Mouse (Mus musculus): ENCODE data around the gene 2010111I01Rik.

DNA sequence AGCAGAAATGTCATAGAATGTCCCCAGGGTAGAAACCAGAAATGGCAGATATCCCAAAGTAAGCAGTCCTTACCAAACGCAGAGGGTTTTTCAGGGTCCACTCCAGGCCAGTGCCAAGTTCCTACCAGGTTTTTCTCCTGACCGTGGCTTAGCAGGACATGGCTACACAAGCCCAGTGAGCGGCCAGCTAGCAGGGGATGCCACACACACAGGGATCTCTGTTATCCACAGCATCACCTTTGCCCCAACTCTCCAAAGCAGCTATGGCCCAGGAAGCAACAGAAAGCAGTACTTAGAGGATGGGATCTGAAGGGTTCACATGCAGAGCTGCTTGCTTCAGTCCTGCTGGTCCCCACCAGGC, 340.1 kb downstream of the 2010111I01Rik start:
- TF ChIP-seq CTCF (conservative IDR thresholded peaks at IDR 0.05; ENCODE audit: insufficient read depth, insufficient read length, low read depth, low read length): no peak
- TF ChIP-seq POLR2A (IDR thresholded peaks at IDR 0.05; ENCODE audit: low read depth, low read length): no peak

Data from kidney, adult 2 months (tissue).